8 mouse cellular contexts compared by ENCODE assay signal in the genomic region with DNA sequence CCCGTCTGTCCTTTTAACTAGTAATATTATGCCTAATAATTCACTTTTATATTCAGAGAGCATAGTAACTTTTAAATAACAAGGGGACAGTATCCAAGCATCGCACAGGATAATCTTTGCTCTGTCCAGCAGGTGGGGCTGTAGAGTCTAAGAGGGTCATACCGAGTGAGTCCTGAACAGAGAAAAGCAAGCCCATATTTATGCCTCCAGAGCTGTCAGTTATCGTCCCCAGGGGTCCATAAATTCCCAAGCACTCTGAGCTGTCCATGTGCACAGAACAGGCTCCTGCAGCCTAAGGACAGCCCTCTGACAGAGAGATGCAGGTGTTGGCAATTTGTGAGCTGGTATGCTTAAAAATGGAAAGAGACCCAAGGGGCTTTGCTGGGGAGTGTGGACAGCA.
A peak's percentile ranks its signal among the peaks of the same experiment; 100 is the strongest.
DNase-seq lines count a peak whose midpoint lies in the region; ATAC-seq and TF ChIP-seq lines count a peak whose summit lies in the region.

No protein-coding gene starts in this region.

- no peak for DNase-seq in layer of hippocampus, adult 2 months (ENCODE audit: low spot score in 2 of 2)
- DNase-seq in layer of hippocampus, adult 18-20 months (ENCODE audit: low spot score in 2 of 2), result no peak
- no peak for DNase-seq in Patski (ENCODE audit: low read depth, low spot score)
- DNase-seq in embryonic facial prominence, embryonic 11.5 days (ENCODE audit: low spot score), result peak; percentile 46
- no peak for DNase-seq in layer of hippocampus, adult 9-10 months (ENCODE audit: low spot score)
- DNase-seq in left cerebral cortex, adult 9 months (ENCODE audit: low spot score in 2 of 2), result no peak
- no peak for DNase-seq in left cerebral cortex, postnatal 4 days

- H3K9me3 ChIP-seq in embryonic facial prominence, embryonic 11.5 days (replicated peaks; ENCODE audit: control insufficient read depth, low read length), result no peaks in the 10 kb centered on the region
- H3K9me3 ChIP-seq in neural tube, embryonic 13.5 days, result no peaks in the 10 kb centered on the region

- no peaks in the 10 kb centered on the region for H3K4me1 ChIP-seq in embryonic facial prominence, embryonic 11.5 days (ENCODE audit: control insufficient read depth, insufficient read depth, low read length)
- H3K4me1 ChIP-seq in neural tube, embryonic 13.5 days (replicated peaks), result peaks cover 16% of the 10 kb centered on the region

- no peaks in the 10 kb centered on the region for H3K36me3 ChIP-seq in embryonic facial prominence, embryonic 11.5 days (replicated peaks; ENCODE audit: control insufficient read depth, insufficient read depth, low read depth, low read length)
- no peaks in the 10 kb centered on the region for H3K36me3 ChIP-seq in neural tube, embryonic 13.5 days

- CTCF ChIA-PET in Patski (lab: Charles Lee), result interaction anchor here (0.9 to 1.2 kb wide), 2 partner anchors 11 to 14 kb away, joined by 3 read pairs; no protein-coding TSS in a partner anchor

- H3K27me3 ChIP-seq in Patski, result peaks cover 2% of the 10 kb centered on the region
- no peaks in the 10 kb centered on the region for H3K27me3 ChIP-seq in embryonic facial prominence, embryonic 11.5 days (ENCODE audit: control insufficient read depth, insufficient read depth, low read length)
- H3K27me3 ChIP-seq in neural tube, embryonic 13.5 days, result no peaks in the 10 kb centered on the region

- intact Hi-C loops in left cerebral cortex, postnatal 4 days (cut with DNase I), result no loop called here

- no peak overlapping the region for H3K27ac ChIP-seq in layer of hippocampus, adult 2 months
- no peak overlapping the region for H3K27ac ChIP-seq in embryonic facial prominence, embryonic 11.5 days (replicated peaks; ENCODE audit: low read depth, low read length)
- H3K27ac ChIP-seq in neural tube, embryonic 13.5 days (replicated peaks), result no peak overlapping the region

- no peak overlapping the region for H3K9ac ChIP-seq in embryonic facial prominence, embryonic 11.5 days (replicated peaks; ENCODE audit: low read length)
- H3K9ac ChIP-seq in neural tube, embryonic 13.5 days, result no peak overlapping the region

- peak; percentile 71 for TF ChIP-seq CTCF in layer of hippocampus, adult 2 months (conservative IDR thresholded peaks at IDR 0.05)
- peak; percentile 71 for TF ChIP-seq CTCF in Patski (IDR thresholded peaks at IDR 0.05)

- H3K4me2 ChIP-seq in embryonic facial prominence, embryonic 11.5 days (ENCODE audit: low read depth, low read length), result no peak overlapping the region
- no peak overlapping the region for H3K4me2 ChIP-seq in neural tube, embryonic 13.5 days

- POLR2A ChIA-PET in Patski (lab: Charles Lee), result no interaction called here

- WGBS in embryonic facial prominence, embryonic 11.5 days, result 66% methylated on average over 4 of the region's 4 CpGs
- 53% methylated on average over 4 of the region's 4 CpGs for WGBS in neural tube, embryonic 13.5 days

- no peak overlapping the region for H3K4me3 ChIP-seq in layer of hippocampus, adult 2 months
- H3K4me3 ChIP-seq in embryonic facial prominence, embryonic 11.5 days (ENCODE audit: low read depth, low read length), result no peak overlapping the region
- no peak overlapping the region for H3K4me3 ChIP-seq in neural tube, embryonic 13.5 days

- no peak for ATAC-seq in Patski
- ATAC-seq in embryonic facial prominence, embryonic 11.5 days (replicated peaks; ENCODE audit: insufficient number of reproducible peaks, low FRiP score, low TSS enrichment, low read depth), result no peak
- ATAC-seq in neural tube, embryonic 13.5 days (ENCODE audit: low read depth), result peak; percentile 77

- in situ Hi-C loops in Patski (cut with MboI; ENCODE audit: low pct_unique_long_range_greater_than_20kb), result no loop called here
